In genomic region chr7:141803206-141803605, GRCm38 (mm10) we compare ENCODE assay signal across 12 mouse cellular contexts.
"Had no signal": no experiment of that assay in that cellular context is flagged by ENCODE, and none has a peak within 500 bp of the region (broad histone marks: within the 10 kb centered on the region; RNA-seq: fewer than 3 reads in every experiment).

No protein-coding gene starts in this region.

- DNase-seq: left cerebral cortex, postnatal 4 days; liver; liver, embryonic 13.5 days; liver, postnatal 0 days; lung, adult 18-20 months; lung, adult 2 months; lung, embryonic 14.5 days; lung, postnatal 10 days; lung, postnatal 14 days; lung, postnatal 36 days; lung, postnatal 4 days; midbrain, embryonic 14.5 days had no signal
